Comparison of ENCODE assay signal across 24 mouse cellular contexts in the genomic region with DNA sequence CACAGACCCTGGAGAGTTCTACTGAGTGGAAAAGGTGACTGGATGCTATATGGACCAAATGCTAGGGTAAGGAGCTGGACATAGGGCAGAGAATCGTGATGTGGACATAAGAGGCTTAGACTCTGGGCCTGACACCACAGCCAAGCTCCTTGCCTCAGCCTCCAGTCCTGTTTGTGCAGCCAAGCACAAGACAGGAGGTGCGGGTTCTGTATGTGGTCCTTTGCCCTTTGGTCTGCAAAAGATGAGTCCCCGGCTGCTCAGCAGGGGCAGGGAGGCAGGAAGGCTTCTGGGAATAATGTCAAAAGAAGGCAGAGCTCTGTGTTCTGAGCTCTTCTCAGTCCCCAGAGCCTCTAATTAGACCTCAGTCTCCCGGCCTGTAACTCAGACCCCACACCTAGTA. TPM values are rescaled to one million over a fixed set of nuclear protein-coding genes. Genes with fewer than 3 reads are reported as not detected.
DNase-seq lines count a peak whose midpoint lies in the region; ATAC-seq and TF ChIP-seq lines count a peak whose summit lies in the region.
"Had no signal": no experiment of that assay in that cellular context is flagged by ENCODE, and none has a peak within 500 bp of the region (broad histone marks: within the 10 kb centered on the region; RNA-seq: fewer than 3 reads in every experiment).

No protein-coding gene starts in this region.

- peaks cover 6% of the 10 kb centered on the region; the same call in 1 of the 2 replicates for H3K36me3 ChIP-seq in kidney, embryonic 15.5 days
- H3K36me3 ChIP-seq in CH12.LX (replicated peaks in 1 of 2; ENCODE audit: control insufficient read depth in 1 of 2, insufficient read depth in 1 of 2, low read length in 1 of 2), result peaks cover 97 to 100% of the 10 kb centered on the region in 2 experiments
- H3K36me3 ChIP-seq: forebrain, embryonic 10.5 days; forebrain, embryonic 12.5 days had no signal

- H3K9me3 ChIP-seq in kidney, embryonic 15.5 days (replicated peaks), result no peaks in the 10 kb centered on the region
- peaks cover 21% of the 10 kb centered on the region for H3K9me3 ChIP-seq in CH12.LX (replicated peaks; ENCODE audit: low read length)
- H3K9me3 ChIP-seq: embryonic facial prominence, embryonic 13.5 days; embryonic facial prominence, embryonic 15.5 days; forebrain, embryonic 10.5 days; forebrain, embryonic 12.5 days had no signal

- no peak; the same call in 1 of the 2 replicates for TF ChIP-seq POLR2A in CH12.LX (IDR thresholded peaks at IDR 0.05; ENCODE audit: low read depth, low read length)

- no peak overlapping the region for H3K9ac ChIP-seq in kidney, embryonic 15.5 days
- H3K9ac ChIP-seq in CH12.LX (ENCODE audit: insufficient read depth, low read depth), result no peak overlapping the region
- H3K9ac ChIP-seq: embryonic facial prominence, embryonic 13.5 days; embryonic facial prominence, embryonic 15.5 days; forebrain, embryonic 12.5 days had no signal

- peaks cover 45% of the 10 kb centered on the region for H3K79me2 ChIP-seq in CH12.LX (replicated peaks; ENCODE audit: control insufficient read depth, extremely low read depth, insufficient read depth, poor library complexity, severe bottlenecking)

- H3K27me3 ChIP-seq in kidney, embryonic 15.5 days, result no peaks in the 10 kb centered on the region
- H3K27me3 ChIP-seq in CH12.LX (replicated peaks), result no peaks in the 10 kb centered on the region
- H3K27me3 ChIP-seq: embryonic facial prominence, embryonic 13.5 days; embryonic facial prominence, embryonic 15.5 days; forebrain, embryonic 12.5 days had no signal

- no peak overlapping the region for H3K4me3 ChIP-seq in kidney, embryonic 15.5 days (replicated peaks)
- H3K4me3 ChIP-seq in CH12.LX (replicated peaks in 1 of 3; ENCODE audit: low read depth in 2 of 3, low read length in 2 of 3, poor library complexity in 1 of 3), result no peak overlapping the region
- H3K4me3 ChIP-seq: embryonic facial prominence, embryonic 13.5 days; embryonic facial prominence, embryonic 15.5 days; erythroblast, embryonic 14.5 days; forebrain, embryonic 10.5 days; forebrain, embryonic 12.5 days had no signal

- dilution Hi-C loops in CH12.LX (cut with MboI; ENCODE audit: extremely low pct_ligation_motif_present, extremely low pct_unique_long_range_greater_than_20kb, low sequenced_read_pairs), result no loop called here

- in situ Hi-C loops in CH12.LX (cut with MboI; ENCODE audit: low pct_ligation_motif_present, low pct_unique_long_range_greater_than_20kb, low sequenced_read_pairs), result loop anchor here (5.0 kb wide), 1 partner anchor 33 kb away; no protein-coding TSS in a partner anchor

- no peak for ATAC-seq in kidney, embryonic 15.5 days (replicated peaks; ENCODE audit: low FRiP score)
- ATAC-seq: CD4-positive, CD25-positive, alpha-beta regulatory T cell, adult 4 months; forebrain, embryonic 14.5 days had no signal

- no peak for TF ChIP-seq EP300 in CH12.LX (IDR thresholded peaks at IDR 0.05; ENCODE audit: low read length)

- no peak overlapping the region for H3K4me2 ChIP-seq in kidney, embryonic 15.5 days
- H3K4me2 ChIP-seq in CH12.LX (ENCODE audit: insufficient read depth, low read depth, poor library complexity, severe bottlenecking), result no peak overlapping the region
- H3K4me2 ChIP-seq: embryonic facial prominence, embryonic 13.5 days; embryonic facial prominence, embryonic 15.5 days; forebrain, embryonic 12.5 days had no signal

- DNase-seq in kidney, adult 11 months, result peak; percentile 51
- no peak for DNase-seq in kidney, adult 8-10 months
- peak; percentile 55 for DNase-seq in kidney, adult 9 months
- no peak for DNase-seq in kidney, postnatal 4 days
- peak; percentile 28 to 68 for DNase-seq in kidney, postnatal 25 days
- no peak for DNase-seq in CH12.LX (ENCODE audit: extremely low read depth)
- DNase-seq: adrenal gland, adult 2 months; adrenal gland, postnatal 25 days; B cell, adult 2 months; cerebellum, adult 11 months; cerebellum, adult 18-20 months; cerebellum, adult 8-10 months; cerebellum, adult 9-11 months; cerebellum, postnatal 14 days; cerebellum, postnatal 36 days; embryo, embryonic 11 days had no signal

- H3K27ac ChIP-seq in kidney, embryonic 15.5 days, result no peak overlapping the region
- peak overlapping the region; percentile 55 for H3K27ac ChIP-seq in CH12.LX (ENCODE audit: insufficient read depth, low read depth)
- H3K27ac ChIP-seq: embryonic facial prominence, embryonic 13.5 days; embryonic facial prominence, embryonic 15.5 days; forebrain, embryonic 10.5 days; forebrain, embryonic 12.5 days had no signal

- no peak for TF ChIP-seq RAD21 in CH12.LX (IDR thresholded peaks at IDR 0.05; ENCODE audit: low read depth, low read length)

- no peaks in the 10 kb centered on the region for H3K4me1 ChIP-seq in kidney, embryonic 15.5 days
- peaks cover 56 to 71% of the 10 kb centered on the region in 2 experiments for H3K4me1 ChIP-seq in CH12.LX (ENCODE audit: control insufficient read depth in 1 of 2, insufficient read depth in 2 of 2)
- H3K4me1 ChIP-seq: embryonic facial prominence, embryonic 13.5 days had no signal

- 82% methylated on average over 4 of the region's 4 CpGs for WGBS in kidney, embryonic 15.5 days

- no peak for TF ChIP-seq CTCF in CH12.LX (conservative IDR thresholded peaks at IDR 0.05 in 1 of 2, IDR thresholded peaks at IDR 0.05 in 1 of 2; ENCODE audit: low read depth in 2 of 2, low read length in 2 of 2)

TF ChIP-seq in CH12.LX, 34 proteins besides CTCF, POLR2A, EP300 and RAD21:
- TF ChIP-seq ETS1 (conservative IDR thresholded peaks at IDR 0.05; ENCODE audit: low read depth, low read length), result 0 out of 2 replicates have a peak, but pooled peaks have one; percentile 6
- TF ChIP-seq JUN (IDR thresholded peaks at IDR 0.05; ENCODE audit: insufficient read depth, low read depth, low read length), result peak; percentile 12; the same call in 1 of the 2 replicates
- 0 out of 2 replicates have a peak, but pooled peaks have one; percentile 11 for TF ChIP-seq BHLHE40 (IDR thresholded peaks at IDR 0.05; ENCODE audit: low read depth, low read length)
- no peak for TF ChIP-seq NELFE (IDR thresholded peaks at IDR 0.05; ENCODE audit: low read depth, low read length)
- no peak for TF ChIP-seq ELF1 (IDR thresholded peaks at IDR 0.05; ENCODE audit: low read depth, low read length)

RNA-seq across cellular contexts. Expression of a gene that starts 38.6 kb away (rescaled TPM):
- 0.63 and 0.81 TPM in 2 replicates for polyA plus RNA-seq in kidney, embryonic 15.5 days (2015; fragmentation: Nextera tagmentation; extraction: Ambion mirVana)
- 51.4 and 58.2 TPM in 2 replicates for total RNA-seq in CH12.LX (2012; rRNA removed)
- 21.9 and 25.6 TPM in 2 replicates for total RNA-seq in CH12.LX (2014; rRNA removed)
- 50.3 and 60.1 TPM in 2 replicates for polyA plus RNA-seq in CH12.LX (2012; ENCODE audit: insufficient read length, low read depth)

RNA-seq across cellular contexts. Expression of a gene that starts 55.4 kb away (rescaled TPM):
- 111 and 114 TPM in 2 replicates for polyA plus RNA-seq in kidney, embryonic 15.5 days (2015; fragmentation: Nextera tagmentation; extraction: Ambion mirVana)
- total RNA-seq in CH12.LX (2012; rRNA removed), result 79.3 and 91.9 TPM in 2 replicates
- total RNA-seq in CH12.LX (2014; rRNA removed), result 258 and 264 TPM in 2 replicates
- 129 and 171 TPM in 2 replicates for polyA plus RNA-seq in CH12.LX (2012; ENCODE audit: insufficient read length, low read depth)

RNA-seq across cellular contexts. Expression of a gene that starts 55.4 kb away (rescaled TPM):
- 14.3 and 15.3 TPM in 2 replicates for polyA plus RNA-seq in kidney, embryonic 15.5 days (2015; fragmentation: Nextera tagmentation; extraction: Ambion mirVana)
- total RNA-seq in CH12.LX (2012; rRNA removed) (6.3 and 7.2 TPM in 2 replicates), CH12.LX (2014; rRNA removed) (4.6 and 5.5 TPM in 2 replicates)
- 12.0 and 16.8 TPM in 2 replicates for polyA plus RNA-seq in CH12.LX (2012; ENCODE audit: insufficient read length, low read depth)

Comparison
In these comparisons a context has a peak if more than half of its experiments do, and no peak if none do; other contexts are left out.
1. DNase-seq: peak in kidney, adult 11 months (single experiment), kidney, adult 9 months (single experiment) and kidney, postnatal 25 days (2 of 2); none in kidney, adult 8-10 months (0 of 2), kidney, postnatal 4 days (0 of 2) and CH12.LX (single experiment).
2. RNA of a gene that starts 38.6 kb away (polyA plus RNA-seq): 50.3 to 60.1 TPM in CH12.LX; 0.63 to 0.81 TPM in kidney, embryonic 15.5 days; every median in the first group is over 10 times any median in the second.